Comparison of ENCODE assay signal across 30 mouse cellular contexts in the genomic region with DNA sequence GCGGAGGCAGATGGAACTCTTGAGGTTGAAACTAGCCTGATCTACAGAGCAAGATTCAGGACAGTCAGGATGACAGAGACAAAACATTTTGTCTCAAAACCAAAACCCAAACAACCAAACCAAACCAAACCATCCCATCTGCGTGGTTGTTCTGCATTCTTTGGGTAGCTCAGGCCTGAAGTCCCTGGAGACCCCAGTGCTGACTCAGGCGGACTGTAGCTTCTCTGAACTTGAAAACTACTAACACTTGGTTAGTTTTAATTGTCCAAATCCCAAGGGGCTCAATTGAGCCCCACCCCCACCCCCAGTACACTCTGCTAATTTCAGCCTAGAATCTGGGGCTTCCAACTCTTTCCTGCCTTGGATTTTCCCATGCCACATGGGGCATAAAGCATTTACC. TPM values are rescaled to one million over a fixed set of nuclear protein-coding genes. Genes with fewer than 3 reads are reported as not detected.
DNase-seq lines count a peak whose midpoint lies in the region; ATAC-seq and TF ChIP-seq lines count a peak whose summit lies in the region.
"Had no signal": no experiment of that assay in that cellular context is flagged by ENCODE, and none has a peak within 500 bp of the region (broad histone marks: within the 10 kb centered on the region; RNA-seq: fewer than 3 reads in every experiment).

No protein-coding gene starts in this region.

- TF ChIP-seq RAD21 in CH12.LX (IDR thresholded peaks at IDR 0.05; ENCODE audit: low read depth, low read length): no peak

- H3K27me3 ChIP-seq in intestine, embryonic 14.5 days (replicated peaks; ENCODE audit: control insufficient read depth, insufficient read depth, low read length): no peaks in the 10 kb centered on the region
- H3K27me3 ChIP-seq in intestine, postnatal 0 days (replicated peaks; ENCODE audit: control insufficient read depth, insufficient read depth, low read length): no peaks in the 10 kb centered on the region
- H3K27me3 ChIP-seq in CH12.LX (replicated peaks) (peaks cover 9% of the 10 kb centered on the region), Patski (no peaks in the 10 kb centered on the region)
- no peaks in the 10 kb centered on the region for H3K27me3 ChIP-seq in hindbrain, postnatal 0 days (ENCODE audit: insufficient read depth, low read length)
- H3K27me3 ChIP-seq: embryonic facial prominence, embryonic 12.5 days; forebrain, embryonic 13.5 days; forebrain, embryonic 15.5 days had no signal

- H3K27ac ChIP-seq in intestine, embryonic 14.5 days (ENCODE audit: low read depth): no peak overlapping the region
- H3K27ac ChIP-seq in intestine, postnatal 0 days (ENCODE audit: low read depth, low read length): no peak overlapping the region
- H3K27ac ChIP-seq in CH12.LX (ENCODE audit: insufficient read depth, low read depth): no peak overlapping the region
- H3K27ac ChIP-seq in hindbrain, postnatal 0 days: no peak overlapping the region
- H3K27ac ChIP-seq: embryonic facial prominence, embryonic 10.5 days; embryonic facial prominence, embryonic 12.5 days; forebrain, embryonic 13.5 days; forebrain, embryonic 15.5 days had no signal

- TF ChIP-seq POLR2A in CH12.LX (IDR thresholded peaks at IDR 0.05; ENCODE audit: low read depth, low read length): no peak

- ATAC-seq in intestine, embryonic 14.5 days (replicated peaks; ENCODE audit: low FRiP score, low TSS enrichment, low read depth): no peak
- ATAC-seq in intestine, postnatal 0 days: no peak
- peak; percentile 44 for ATAC-seq in Patski
- ATAC-seq in hindbrain, postnatal 0 days: no peak
- ATAC-seq: CD4-positive, CD25-positive, alpha-beta regulatory T cell, adult 4 months; forebrain, embryonic 13.5 days; forebrain, embryonic 15.5 days; forebrain, postnatal 0 days had no signal

- no peak overlapping the region for H3K4me3 ChIP-seq in intestine, embryonic 14.5 days (ENCODE audit: low read depth, low read length)
- H3K4me3 ChIP-seq in intestine, postnatal 0 days (ENCODE audit: low read depth, low read length): no peak overlapping the region
- H3K4me3 ChIP-seq in CH12.LX (replicated peaks in 1 of 3; ENCODE audit: low read depth in 2 of 3, low read length in 2 of 3, poor library complexity in 1 of 3): no peak overlapping the region
- H3K4me3 ChIP-seq in hindbrain, postnatal 0 days (ENCODE audit: low read length): no peak overlapping the region
- H3K4me3 ChIP-seq: embryonic facial prominence, embryonic 10.5 days; embryonic facial prominence, embryonic 12.5 days; forebrain, embryonic 13.5 days; forebrain, embryonic 15.5 days had no signal

- no peaks in the 10 kb centered on the region for H3K4me1 ChIP-seq in intestine, embryonic 14.5 days (replicated peaks; ENCODE audit: control insufficient read depth, insufficient read depth, low read length)
- H3K4me1 ChIP-seq in intestine, postnatal 0 days (replicated peaks; ENCODE audit: control insufficient read depth, insufficient read depth, low read length): no peaks in the 10 kb centered on the region
- peaks cover 0 to 24% of the 10 kb centered on the region in 2 experiments; a peak in 2 of 4 replicates for H3K4me1 ChIP-seq in CH12.LX (ENCODE audit: control insufficient read depth in 1 of 2, insufficient read depth in 2 of 2)
- no peaks in the 10 kb centered on the region for H3K4me1 ChIP-seq in hindbrain, postnatal 0 days (ENCODE audit: insufficient read depth, low read length)
- H3K4me1 ChIP-seq: embryonic facial prominence, embryonic 10.5 days; embryonic facial prominence, embryonic 12.5 days; forebrain, embryonic 13.5 days; forebrain, embryonic 15.5 days had no signal

- peak; percentile 12 for DNase-seq in intestine, embryonic 14.5 days (ENCODE audit: low spot score)
- DNase-seq in CH12.LX (ENCODE audit: extremely low read depth) (peak; percentile 50), Patski (ENCODE audit: low read depth, low spot score) (no peak)
- DNase-seq in embryo, embryonic 9.5 days (ENCODE audit: extremely low spot score): no peak
- DNase-seq in hindbrain, postnatal 0 days (ENCODE audit: low spot score): no peak
- DNase-seq: adrenal gland, adult 2 months; adrenal gland, postnatal 10 days; adrenal gland, postnatal 25 days; B cell, adult 2 months; cerebellum, adult 11 months; cerebellum, adult 18-20 months; cerebellum, adult 8-10 months; cerebellum, adult 9-11 months; cerebellum, postnatal 14 days; cerebellum, postnatal 36 days; embryo, embryonic 11 days; forebrain, postnatal 0 days had no signal

- POLR2A ChIA-PET in Patski (lab: Charles Lee): no interaction called here

- no peak overlapping the region for H3K4me2 ChIP-seq in intestine, embryonic 14.5 days (ENCODE audit: low read length)
- H3K4me2 ChIP-seq in intestine, postnatal 0 days (replicated peaks; ENCODE audit: low read depth): no peak overlapping the region
- no peak overlapping the region for H3K4me2 ChIP-seq in CH12.LX (ENCODE audit: insufficient read depth, low read depth, poor library complexity, severe bottlenecking)
- H3K4me2 ChIP-seq in hindbrain, postnatal 0 days (ENCODE audit: low read depth, low read length): no peak overlapping the region
- H3K4me2 ChIP-seq: embryonic facial prominence, embryonic 12.5 days; forebrain, embryonic 13.5 days; forebrain, embryonic 15.5 days had no signal

- no peaks in the 10 kb centered on the region for H3K9me3 ChIP-seq in intestine, embryonic 14.5 days (ENCODE audit: control insufficient read depth, low read length)
- no peaks in the 10 kb centered on the region for H3K9me3 ChIP-seq in intestine, postnatal 0 days (ENCODE audit: control insufficient read depth)
- no peaks in the 10 kb centered on the region for H3K9me3 ChIP-seq in CH12.LX (replicated peaks; ENCODE audit: low read length)
- H3K9me3 ChIP-seq in hindbrain, postnatal 0 days (ENCODE audit: low read length): no peaks in the 10 kb centered on the region
- H3K9me3 ChIP-seq: embryonic facial prominence, embryonic 10.5 days; embryonic facial prominence, embryonic 12.5 days; forebrain, embryonic 13.5 days; forebrain, embryonic 15.5 days had no signal

- no peak overlapping the region for H3K9ac ChIP-seq in intestine, embryonic 14.5 days (ENCODE audit: low read length)
- H3K9ac ChIP-seq in intestine, postnatal 0 days (ENCODE audit: low read depth, low read length): no peak overlapping the region
- no peak overlapping the region for H3K9ac ChIP-seq in CH12.LX (ENCODE audit: insufficient read depth, low read depth)
- H3K9ac ChIP-seq in hindbrain, postnatal 0 days (replicated peaks; ENCODE audit: low read length): no peak overlapping the region
- H3K9ac ChIP-seq: embryonic facial prominence, embryonic 12.5 days; forebrain, embryonic 13.5 days; forebrain, embryonic 15.5 days; forebrain, postnatal 0 days had no signal

- no peaks in the 10 kb centered on the region for H3K79me2 ChIP-seq in CH12.LX (replicated peaks; ENCODE audit: control insufficient read depth, extremely low read depth, insufficient read depth, poor library complexity, severe bottlenecking)

- dilution Hi-C loops in CH12.LX (cut with MboI; ENCODE audit: extremely low pct_ligation_motif_present, extremely low pct_unique_long_range_greater_than_20kb, low sequenced_read_pairs): no loop called here

- no peak for TF ChIP-seq CTCF in intestine, postnatal 0 days (IDR thresholded peaks at IDR 0.05; ENCODE audit: low read depth)
- TF ChIP-seq CTCF in CH12.LX (conservative IDR thresholded peaks at IDR 0.05 in 1 of 2, IDR thresholded peaks at IDR 0.05 in 1 of 2; ENCODE audit: low read depth in 2 of 2, low read length in 2 of 2): no peak
- TF ChIP-seq CTCF in Patski (IDR thresholded peaks at IDR 0.05): no peak
- TF ChIP-seq CTCF in hindbrain, postnatal 0 days (IDR thresholded peaks at IDR 0.05; ENCODE audit: low read depth): no peak

- CTCF ChIA-PET in Patski (lab: Charles Lee): interaction anchor here (1.4 kb wide), 1 partner anchor 15 kb away, joined by 5 read pairs; no protein-coding TSS in a partner anchor

- no peaks in the 10 kb centered on the region for H3K36me3 ChIP-seq in intestine, embryonic 14.5 days (ENCODE audit: control insufficient read depth, insufficient read depth, low read length)
- H3K36me3 ChIP-seq in intestine, postnatal 0 days (ENCODE audit: control insufficient read depth, insufficient read depth): no peaks in the 10 kb centered on the region
- no peaks in the 10 kb centered on the region for H3K36me3 ChIP-seq in CH12.LX (replicated peaks in 1 of 2; ENCODE audit: control insufficient read depth in 1 of 2, insufficient read depth in 1 of 2, low read length in 1 of 2)
- H3K36me3 ChIP-seq in hindbrain, postnatal 0 days (ENCODE audit: insufficient read depth, low read length): no peaks in the 10 kb centered on the region
- H3K36me3 ChIP-seq: embryonic facial prominence, embryonic 10.5 days; embryonic facial prominence, embryonic 12.5 days; forebrain, embryonic 15.5 days had no signal

- in situ Hi-C loops in CH12.LX (cut with MboI; ENCODE audit: low pct_ligation_motif_present, low pct_unique_long_range_greater_than_20kb, low sequenced_read_pairs) (loop anchor here (10.0 kb wide), 1 partner anchor 61 kb away; no protein-coding TSS in a partner anchor), Patski (cut with MboI; ENCODE audit: low pct_unique_long_range_greater_than_20kb) (loop anchor here (10.0 kb wide), 1 partner anchor 61 kb away; no protein-coding TSS in a partner anchor)

- no peak for TF ChIP-seq EP300 in CH12.LX (IDR thresholded peaks at IDR 0.05; ENCODE audit: low read length)

- WGBS in intestine, embryonic 14.5 days: 81% methylated on average over 3 of the region's 3 CpGs
- WGBS in intestine, postnatal 0 days: 80% methylated on average over 3 of the region's 3 CpGs
- 83% methylated on average over 3 of the region's 3 CpGs for WGBS in hindbrain, postnatal 0 days

RNA-seq across cellular contexts. Expression of a gene that starts 29.2 kb away (rescaled TPM):
- not detected in 2 replicates for polyA plus RNA-seq in intestine, embryonic 14.5 days (2014; fragmentation: Nextera tagmentation; extraction: Ambion mirVana)
- polyA plus RNA-seq in intestine, postnatal 0 days (2015; fragmentation: Nextera tagmentation; extraction: Ambion mirVana): not detected in 2 replicates
- total RNA-seq in CH12.LX (2012; rRNA removed): not detected in 2 replicates
- not detected in 2 replicates for total RNA-seq in CH12.LX (2014; rRNA removed)
- not detected in 2 replicates for polyA plus RNA-seq in CH12.LX (2012; ENCODE audit: insufficient read length, low read depth)
- polyA plus RNA-seq in Patski (2021): not detected
- not detected in 2 replicates for total RNA-seq in hindbrain, postnatal 0 days (2014; rRNA removed)
- polyA plus RNA-seq in hindbrain, postnatal 0 days (2015; fragmentation: Nextera tagmentation; extraction: Ambion mirVana): not detected in 2 replicates
- total RNA-seq: adrenal gland, adult 2 months; adrenal gland, postnatal 10 days; adrenal gland, postnatal 25 days; adrenal gland, postnatal 4 days; common myeloid progenitor, adult 5-6 weeks; ES-E14; forebrain, postnatal 0 days; MEL had no signal
- polyA plus RNA-seq: adrenal gland, adult 2 months; brain, embryonic 14.5 days; CD4-positive, CD25-positive, alpha-beta regulatory T cell, adult 4 months; embryonic facial prominence, embryonic 10.5 days; embryonic facial prominence, embryonic 12.5 days; embryonic facial prominence, embryonic 14.5 days; forebrain, embryonic 11.5 days; forebrain, embryonic 13.5 days; forebrain, embryonic 15.5 days; forebrain, postnatal 0 days had no signal

RNA-seq across cellular contexts. Expression of a gene that starts 37.7 kb away (rescaled TPM):
- 14.4 and 17.2 TPM in 2 replicates for polyA plus RNA-seq in intestine, embryonic 14.5 days (2014; fragmentation: Nextera tagmentation; extraction: Ambion mirVana)
- 7.4 and 8.2 TPM in 2 replicates for polyA plus RNA-seq in intestine, postnatal 0 days (2015; fragmentation: Nextera tagmentation; extraction: Ambion mirVana)
- total RNA-seq in CH12.LX (2012; rRNA removed) (4.1 and 4.3 TPM in 2 replicates), CH12.LX (2014; rRNA removed) (2.9 and 3.1 TPM in 2 replicates)
- polyA plus RNA-seq in CH12.LX (2012; ENCODE audit: insufficient read length, low read depth) (6.6 and 7.2 TPM in 2 replicates), Patski (2021) (50.0 TPM)
- 57.9 and 58.1 TPM in 2 replicates for total RNA-seq in hindbrain, postnatal 0 days (2014; rRNA removed)
- polyA plus RNA-seq in hindbrain, postnatal 0 days (2015; fragmentation: Nextera tagmentation; extraction: Ambion mirVana): 19.5 and 22.6 TPM in 2 replicates

RNA-seq across cellular contexts. Expression of a gene that starts 39.4 kb away (rescaled TPM):
- polyA plus RNA-seq in intestine, embryonic 14.5 days (2014; fragmentation: Nextera tagmentation; extraction: Ambion mirVana): not detected in 2 replicates
- not detected in 2 replicates for polyA plus RNA-seq in intestine, postnatal 0 days (2015; fragmentation: Nextera tagmentation; extraction: Ambion mirVana)
- not detected in 2 replicates for total RNA-seq in CH12.LX (2012; rRNA removed)
- not detected in 2 replicates for total RNA-seq in CH12.LX (2014; rRNA removed)
- polyA plus RNA-seq in CH12.LX (2012; ENCODE audit: insufficient read length, low read depth): not detected in 2 replicates
- polyA plus RNA-seq in Patski (2021): not detected
- not detected in 2 replicates for total RNA-seq in hindbrain, postnatal 0 days (2014; rRNA removed)
- not detected in 2 replicates for polyA plus RNA-seq in hindbrain, postnatal 0 days (2015; fragmentation: Nextera tagmentation; extraction: Ambion mirVana)
- total RNA-seq: adrenal gland, adult 2 months; adrenal gland, postnatal 10 days; adrenal gland, postnatal 25 days; adrenal gland, postnatal 4 days; common myeloid progenitor, adult 5-6 weeks; ES-E14; forebrain, postnatal 0 days; MEL had no signal
- polyA plus RNA-seq: adrenal gland, adult 2 months; brain, embryonic 14.5 days; CD4-positive, CD25-positive, alpha-beta regulatory T cell, adult 4 months; embryonic facial prominence, embryonic 10.5 days; embryonic facial prominence, embryonic 12.5 days; forebrain, embryonic 11.5 days; forebrain, embryonic 13.5 days; forebrain, embryonic 15.5 days; forebrain, postnatal 0 days had no signal

Comparison
In these comparisons a context has a peak if more than half of its experiments do, and no peak if none do; other contexts are left out.
1. DNase-seq: peak in intestine, embryonic 14.5 days (single experiment) and CH12.LX (single experiment); none in Patski (single experiment), embryo, embryonic 9.5 days (single experiment) and hindbrain, postnatal 0 days (single experiment).